Mouse (Mus musculus) neural tube, embryonic 14.5 days (tissue): ENCODE results near the gene Clec2l. TPM values are rescaled to one million over a fixed set of nuclear protein-coding genes. Genes with fewer than 3 reads are reported as not detected.

Source experiments
- ATAC-seq: fragments of 200-750 bp; cut with Nextera tagmentation; 2 replicates; pipeline ENCODE4 v1.8.0; 2017; ENCODE audit warnings: low read depth, mild to moderate bottlenecking, moderate TSS enrichment, moderate library complexity
- H3K27ac ChIP-seq: fragments of 300-500 bp; sonication (generic); 2 replicates; pipeline ENCODE4 v1.5.1; 2014; ENCODE audit warnings: low read depth, mild to moderate bottlenecking, control low read depth, low read length, moderate library complexity, mixed read lengths
- H3K27me3 ChIP-seq: fragments of 300-500 bp; sonication (generic); 2 replicates; pipeline ENCODE4 v1.6.1; 2014; ENCODE audit warnings: low read length; ENCODE audit not compliant: control insufficient read depth, insufficient read depth
- H3K36me3 ChIP-seq: fragments of 300-500 bp; sonication (generic); 2 replicates; pipeline ENCODE4 v1.6.1; 2014; ENCODE audit warnings: low read length, mixed read lengths; ENCODE audit not compliant: control insufficient read depth, insufficient read depth
- H3K4me1 ChIP-seq: fragments of 300-500 bp; sonication (generic); 2 replicates; pipeline ENCODE4 v1.6.1; 2014; ENCODE audit warnings: low read length; ENCODE audit not compliant: control insufficient read depth, insufficient read depth
- H3K4me2 ChIP-seq: fragments of 300-500 bp; sonication (generic); 2 replicates; pipeline ENCODE4 v1.6.1; 2014; ENCODE audit warnings: mild to moderate bottlenecking, low read depth, low read length, control low read depth
- H3K4me3 ChIP-seq: fragments of 300-500 bp; sonication (generic); 2 replicates; pipeline ENCODE4 v1.5.1; 2014; ENCODE audit warnings: low read depth, low read length, control low read depth, mixed read lengths
- H3K9ac ChIP-seq: fragments of 300-500 bp; sonication (generic); replicated peaks from 2 replicates; pipeline ENCODE4 v1.6.1; 2014; ENCODE audit warnings: low read depth, mild to moderate bottlenecking, control low read depth, low read length, mixed read lengths
- H3K9me3 ChIP-seq: fragments of 300-500 bp; sonication (generic); 2 replicates; pipeline ENCODE4 v1.6.1; 2016; ENCODE audit warnings: low read length; ENCODE audit not compliant: control insufficient read depth
- WGBS: fragments of 180-500 bp; shearing (Covaris S2); extraction: QIAGEN DNeasy Blood & Tissue Kit; methylation state at CpG from one replicate; pipeline ENCODE4 v1.1.7; 2014; 5-methylcytosine and 5-hydroxymethylcytosine counted together
- polyA plus RNA-seq: library from polyadenylated mRNA; unstranded; fragments of >200 nt; fragmentation: Nextera tagmentation; extraction: Ambion mirVana; gene quantifications from 2 replicates; pipeline ENCODE4 v1.2.1, GENCODE M21; 2014

Clec2l gene
- polyA plus RNA-seq, 1 experiment from 2014 or later, result 33.0 TPM

DNA sequence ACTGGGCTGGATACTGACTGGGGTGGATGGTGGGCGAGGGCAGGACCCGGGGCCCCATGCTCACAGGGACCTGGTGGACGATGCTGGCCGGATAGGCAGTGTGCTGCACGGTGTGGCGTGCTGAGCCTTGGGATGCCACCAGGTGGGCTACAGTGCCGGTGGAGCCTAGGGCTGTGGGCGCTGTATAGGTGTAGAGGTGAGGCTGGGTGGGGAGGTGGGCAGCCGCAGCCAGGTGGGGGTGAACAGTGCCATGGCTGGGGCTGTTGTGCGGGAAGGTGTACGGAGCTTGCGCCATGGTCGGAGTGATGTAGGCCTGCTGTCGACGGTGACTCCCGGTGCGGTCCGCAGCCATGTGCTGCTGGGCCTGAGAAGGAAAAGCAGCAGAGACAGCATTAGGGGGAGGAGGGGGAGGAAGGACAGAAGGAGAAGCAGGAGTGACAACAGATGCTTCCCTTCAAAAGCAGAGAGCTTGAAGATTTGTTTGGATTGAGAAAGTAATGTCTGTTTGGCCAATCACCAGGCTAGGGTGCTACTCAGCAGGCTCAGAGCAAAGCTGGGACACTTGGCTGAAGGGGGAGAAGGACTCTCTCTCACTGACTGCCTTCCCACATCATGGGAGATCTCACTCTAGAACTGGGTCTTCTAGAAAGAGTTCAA is 35.5 kb downstream of the Clec2l start:
- WGBS, result 96% methylated on average over 18 of the region's 18 CpGs
- no peaks in the 10 kb centered on the region for H3K4me1 ChIP-seq
- no peak for ATAC-seq
- peaks cover 51% of the 10 kb centered on the region for H3K36me3 ChIP-seq
- no peak overlapping the region for H3K9ac ChIP-seq
- no peak overlapping the region for H3K4me3 ChIP-seq
- no peak overlapping the region for H3K4me2 ChIP-seq
- no peaks in the 10 kb centered on the region for H3K27me3 ChIP-seq
- no peak overlapping the region for H3K27ac ChIP-seq
- no peaks in the 10 kb centered on the region for H3K9me3 ChIP-seq

DNA sequence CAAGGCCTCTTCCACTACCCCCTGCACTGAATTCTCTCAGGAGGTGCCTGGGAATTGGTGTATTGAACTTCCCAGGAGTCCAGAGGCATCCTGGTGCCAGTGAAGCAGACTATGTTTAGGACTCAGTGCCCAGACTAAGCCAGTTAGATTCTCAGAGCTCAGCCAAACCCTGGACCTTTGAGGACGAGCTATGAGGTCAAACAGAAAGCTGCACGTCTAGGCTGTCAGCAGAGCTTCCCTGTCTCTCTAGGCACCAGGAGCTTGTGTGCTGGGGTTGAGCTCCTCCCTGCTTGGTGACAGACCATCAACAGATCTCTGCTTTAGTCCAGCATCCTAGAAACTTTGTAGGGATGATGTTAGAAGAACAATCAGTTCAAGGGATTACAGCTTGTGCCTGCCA is 38.6 kb downstream of the Clec2l start:
- Histone ChIP-seq H3K9me3 (no peaks in the 10 kb centered on the region), H3K9ac (no peak overlapping the region), H3K4me2 (no peak overlapping the region), H3K36me3 (peaks cover 46% of the 10 kb centered on the region), H3K4me3 (no peak overlapping the region), H3K27me3 (no peaks in the 10 kb centered on the region), H3K27ac (no peak overlapping the region), H3K4me1 (no peaks in the 10 kb centered on the region)
- no peak for ATAC-seq
- WGBS, result 69% methylated on average over 2 of the region's 2 CpGs

DNA sequence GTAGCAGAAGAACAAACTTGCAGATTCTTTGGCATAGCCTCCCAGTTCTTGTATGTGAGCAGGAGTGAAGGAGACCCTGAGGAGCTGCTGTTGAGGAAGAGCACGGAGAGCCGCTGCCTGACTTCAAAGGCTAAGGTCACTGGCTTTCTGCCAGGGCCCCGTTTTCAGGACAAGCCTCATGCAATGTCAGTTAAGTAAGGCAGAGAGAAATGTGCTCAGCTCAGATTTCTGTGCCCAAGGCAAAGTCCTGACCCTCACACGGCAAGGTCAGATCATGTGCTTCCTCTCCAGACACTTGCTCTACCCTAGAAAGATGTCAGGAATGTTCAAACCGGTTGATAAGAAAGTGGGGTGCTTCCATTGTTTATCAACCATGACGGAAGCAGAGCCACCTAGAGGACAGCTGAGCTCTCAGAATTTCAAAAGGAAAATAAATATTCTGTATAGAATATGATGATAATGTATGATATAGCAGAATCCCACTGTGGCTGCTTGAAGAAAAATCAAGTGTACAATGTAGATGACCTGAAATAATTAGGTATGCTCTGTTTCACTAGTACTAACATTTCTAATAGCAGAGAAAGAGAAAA is 40.0 kb downstream of the Clec2l start:
- ATAC-seq, result no peak
- H3K27ac ChIP-seq, result no peak overlapping the region
- H3K9ac ChIP-seq, result no peak overlapping the region
- WGBS, result 59% methylated on average over 6 of the region's 6 CpGs
- H3K4me1 ChIP-seq, result no peaks in the 10 kb centered on the region
- peaks cover 51% of the 10 kb centered on the region for H3K36me3 ChIP-seq
- no peak overlapping the region for H3K4me3 ChIP-seq
- H3K27me3 ChIP-seq, result no peaks in the 10 kb centered on the region
- no peak overlapping the region for H3K4me2 ChIP-seq
- no peaks in the 10 kb centered on the region for H3K9me3 ChIP-seq

DNA sequence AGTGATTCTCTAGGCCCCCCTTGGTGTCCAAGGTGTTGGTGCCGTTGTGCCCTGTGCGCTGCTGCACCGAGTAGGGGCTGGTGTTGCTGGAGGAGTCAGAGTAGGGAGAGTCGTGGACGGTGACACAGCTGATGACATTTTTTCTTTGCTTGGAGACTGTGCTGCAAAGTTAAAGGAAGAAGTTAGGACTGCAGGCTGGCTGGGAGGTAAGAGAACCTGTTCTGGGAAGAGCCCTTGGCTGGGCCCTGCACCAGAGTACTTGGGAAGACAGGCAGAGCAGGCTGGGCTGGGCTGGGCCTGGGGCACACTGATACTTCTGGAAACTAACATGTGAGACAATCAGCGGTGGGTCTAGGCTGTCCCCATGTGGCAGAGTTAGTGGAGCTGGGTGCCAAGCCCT is 40.7 kb downstream of the Clec2l start:
- Histone ChIP-seq H3K27me3 (no peaks in the 10 kb centered on the region), H3K9me3 (no peaks in the 10 kb centered on the region), H3K9ac (no peak overlapping the region), H3K4me3 (no peak overlapping the region), H3K36me3 (peaks cover 44% of the 10 kb centered on the region), H3K4me2 (no peak overlapping the region), H3K27ac (no peak overlapping the region), H3K4me1 (no peaks in the 10 kb centered on the region)
- ATAC-seq, result no peak
- 96% methylated on average over 6 of the region's 6 CpGs for WGBS

DNA sequence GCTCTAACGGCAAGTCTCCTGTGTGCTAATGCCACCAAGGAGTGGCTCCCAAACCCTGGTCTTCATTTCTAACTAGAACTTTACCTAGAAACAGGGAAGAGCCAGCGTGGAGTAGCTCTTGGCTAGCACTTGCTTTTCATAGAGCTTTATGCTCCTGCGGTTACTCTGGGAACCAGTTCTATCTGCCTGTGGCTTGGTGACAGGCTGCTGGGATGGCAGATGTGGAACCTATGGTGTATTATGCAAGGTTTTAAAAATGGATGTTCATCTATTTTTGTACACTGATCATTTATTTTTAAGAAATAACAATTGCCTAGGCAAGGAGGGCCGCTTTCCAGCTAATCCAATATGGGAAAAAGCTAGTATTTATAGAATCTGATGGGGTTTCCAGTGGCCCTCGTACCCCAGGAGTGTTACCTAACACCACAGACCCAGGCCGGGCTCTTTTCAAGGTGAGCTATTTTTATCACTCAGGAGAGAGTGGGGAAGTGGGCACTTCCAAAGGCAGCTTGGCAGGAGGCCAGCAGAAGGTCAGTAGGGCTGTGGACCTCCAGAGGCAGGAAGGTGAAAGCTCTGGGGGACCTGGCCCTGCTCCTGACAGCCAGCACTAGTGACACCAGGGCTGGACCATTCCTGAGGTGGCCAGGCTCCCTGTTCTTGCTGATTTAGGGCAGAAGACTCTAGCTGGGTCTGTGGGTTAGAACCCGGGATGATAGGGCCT is 41.6 kb downstream of the Clec2l start:
- H3K27me3 ChIP-seq, result no peaks in the 10 kb centered on the region

DNA sequence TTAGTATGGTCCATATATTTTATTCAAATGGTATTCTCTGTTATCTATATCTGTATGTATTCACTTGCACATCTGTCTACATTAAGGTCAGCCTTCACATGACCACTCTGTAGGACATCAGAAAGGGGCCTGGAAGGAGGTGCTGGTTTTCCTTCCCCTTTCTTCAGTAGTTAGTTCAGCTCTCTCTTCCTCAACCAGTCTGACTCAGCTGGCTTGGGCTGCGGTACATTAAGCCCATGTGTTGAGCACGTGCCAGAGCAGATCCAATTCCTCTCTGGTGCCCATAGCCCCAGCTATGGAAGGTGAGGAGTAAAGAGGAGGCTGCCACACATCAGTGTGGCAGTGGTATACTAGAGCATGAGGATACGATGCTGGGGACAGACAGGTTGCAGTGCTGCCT is 47.6 kb downstream of the Clec2l start:
- no peaks in the 10 kb centered on the region for H3K9me3 ChIP-seq
- no peaks in the 10 kb centered on the region for H3K4me1 ChIP-seq
- no peak for ATAC-seq
- no peak overlapping the region for H3K9ac ChIP-seq
- no peak overlapping the region for H3K4me3 ChIP-seq
- H3K36me3 ChIP-seq, result peaks cover 55% of the 10 kb centered on the region
- no peak overlapping the region for H3K27ac ChIP-seq
- H3K4me2 ChIP-seq, result no peak overlapping the region
- WGBS, result 97% methylated on average over 3 of the region's 3 CpGs
- no peaks in the 10 kb centered on the region for H3K27me3 ChIP-seq

More for the DNA sequence above, 41.6 kb downstream of the Clec2l start:
- 90% methylated on average over 7 of the region's 7 CpGs for WGBS
- Histone ChIP-seq H3K4me1 (no peaks in the 10 kb centered on the region), H3K4me2 (no peak overlapping the region), H3K36me3 (peaks cover 41% of the 10 kb centered on the region), H3K9ac (no peak overlapping the region), H3K9me3 (no peaks in the 10 kb centered on the region), H3K27ac (no peak overlapping the region), H3K4me3 (no peak overlapping the region)
- ATAC-seq, result no peak

DNA sequence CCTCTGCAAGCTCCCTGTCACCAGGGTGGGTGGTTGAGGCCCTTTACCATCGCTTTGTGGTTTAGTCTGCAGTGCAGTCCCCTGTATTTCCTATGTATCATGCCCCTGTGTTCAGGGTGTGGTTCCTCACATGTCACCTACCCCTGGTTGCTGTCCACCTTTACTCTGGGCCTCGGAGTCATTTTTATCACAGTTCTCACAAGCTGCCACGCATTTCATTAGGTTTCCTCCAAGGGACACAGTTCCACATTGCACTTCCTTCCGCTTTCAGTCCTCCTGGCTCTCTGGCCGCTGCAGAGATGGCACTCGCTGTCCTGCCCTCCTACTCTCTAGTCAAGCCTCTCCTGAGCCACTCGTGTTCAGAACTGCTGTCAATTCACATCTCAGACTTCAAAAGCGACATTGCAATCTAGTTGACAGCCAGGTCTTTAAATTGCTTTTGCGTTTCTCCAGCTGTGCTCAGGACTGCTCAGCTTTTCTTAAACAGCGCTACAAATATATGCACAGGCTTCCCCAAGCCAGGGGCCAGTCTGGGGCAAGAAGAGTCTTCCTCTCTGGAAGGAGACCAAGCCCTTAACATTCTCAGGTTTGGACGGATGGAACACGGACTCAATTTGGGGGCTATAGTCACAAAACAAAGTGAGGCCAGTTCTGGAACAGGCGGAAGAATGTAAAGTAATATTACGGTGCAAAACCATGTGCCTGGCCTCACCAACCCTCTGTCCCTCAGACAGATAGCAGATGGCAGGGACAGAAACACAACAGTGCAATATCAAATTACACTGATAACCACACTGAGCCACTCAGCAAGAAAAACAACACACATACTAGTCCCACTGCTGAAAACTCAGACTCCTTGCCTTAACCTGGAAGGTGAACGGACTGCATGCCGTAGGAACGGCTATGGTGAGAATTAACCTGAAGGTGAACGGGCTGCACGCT is 51.4 kb downstream of the Clec2l start:
- H3K36me3 ChIP-seq, result peaks cover 78% of the 10 kb centered on the region
- no peak for ATAC-seq
- H3K27ac ChIP-seq, result no peak overlapping the region
- 90% methylated on average over 19 of the region's 19 CpGs for WGBS
- H3K4me2 ChIP-seq, result no peak overlapping the region
- H3K4me1 ChIP-seq, result no peaks in the 10 kb centered on the region
- H3K9me3 ChIP-seq, result no peaks in the 10 kb centered on the region
- no peak overlapping the region for H3K4me3 ChIP-seq
- no peaks in the 10 kb centered on the region for H3K27me3 ChIP-seq
- no peak overlapping the region for H3K9ac ChIP-seq

DNA sequence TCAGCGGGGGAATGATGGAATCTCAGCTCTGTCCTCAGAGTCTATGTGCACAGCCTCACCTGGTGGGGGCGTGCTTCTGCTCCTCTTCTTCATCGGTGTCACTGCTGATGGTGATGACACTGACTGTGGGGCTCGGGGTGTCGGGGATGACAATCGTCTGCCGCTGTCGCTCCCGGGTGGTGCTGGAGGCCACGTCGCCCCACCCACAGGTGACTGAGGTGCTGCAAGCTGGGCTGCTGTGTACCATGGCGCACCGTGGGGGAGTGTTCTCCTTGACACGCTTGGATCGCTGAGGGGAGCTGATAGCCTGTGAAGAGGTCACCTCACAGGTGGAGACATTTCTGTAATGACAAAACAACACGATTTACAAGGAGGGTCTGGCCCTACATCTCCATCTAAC is 53.0 kb downstream of the Clec2l start:
- Histone ChIP-seq H3K9me3 (no peaks in the 10 kb centered on the region), H3K9ac (no peak overlapping the region), H3K27ac (no peak overlapping the region), H3K4me3 (no peak overlapping the region), H3K36me3 (peaks cover 79% of the 10 kb centered on the region), H3K4me1 (no peaks in the 10 kb centered on the region), H3K4me2 (no peak overlapping the region), H3K27me3 (no peaks in the 10 kb centered on the region)
- 93% methylated on average over 16 of the region's 16 CpGs for WGBS
- ATAC-seq, result no peak
